Mouse (Mus musculus) midbrain, embryonic 16.5 days (tissue): ENCODE data around the gene Limk1. TPM values are rescaled to one million over a fixed set of nuclear protein-coding genes. Genes with fewer than 3 reads are reported as not detected.
A peak's percentile ranks its signal among the peaks of the same experiment; 100 is the strongest.

Source experiments
- ATAC-seq: fragments of 200-750 bp; cut with Nextera tagmentation; 2 replicates; pipeline ENCODE4 v1.8.0; 2017; ENCODE audit warnings: moderate TSS enrichment
- H3K27ac ChIP-seq: fragments of 300-500 bp; sonication (generic); 2 replicates; pipeline ENCODE4 v1.5.1; 2014; ENCODE audit warnings: mild to moderate bottlenecking, low read length, mixed read lengths
- H3K27me3 ChIP-seq: fragments of 300-500 bp; sonication (generic); 2 replicates; pipeline ENCODE4 v1.6.1; 2014; ENCODE audit warnings: low read depth, low read length, mixed read lengths; ENCODE audit not compliant: control insufficient read depth, insufficient read depth
- H3K36me3 ChIP-seq: fragments of 300-500 bp; sonication (generic); 2 replicates; pipeline ENCODE4 v1.6.1; 2014; ENCODE audit warnings: mild to moderate bottlenecking, low read length, moderate library complexity, mixed read lengths; ENCODE audit not compliant: control insufficient read depth, insufficient read depth
- H3K4me1 ChIP-seq: fragments of 300-500 bp; sonication (generic); 2 replicates; pipeline ENCODE4 v1.6.1; 2014; ENCODE audit warnings: mild to moderate bottlenecking, low read length, mixed read lengths; ENCODE audit not compliant: control insufficient read depth, insufficient read depth
- H3K4me2 ChIP-seq: fragments of 300-500 bp; sonication (generic); 2 replicates; pipeline ENCODE4 v1.6.1; 2014; ENCODE audit warnings: mild to moderate bottlenecking, low read length, mixed read lengths
- H3K4me3 ChIP-seq: fragments of 300-500 bp; sonication (generic); 2 replicates; pipeline ENCODE4 v1.5.1; 2014; ENCODE audit warnings: low read depth, mild to moderate bottlenecking, low read length, moderate library complexity, mixed read lengths
- H3K9ac ChIP-seq: fragments of 300-500 bp; sonication (generic); 2 replicates; pipeline ENCODE4 v1.6.1; 2014; ENCODE audit warnings: low read depth, low read length, mixed read lengths
- H3K9me3 ChIP-seq: fragments of 300-500 bp; sonication (generic); replicated peaks from 2 replicates; pipeline ENCODE4 v1.6.1; 2014; ENCODE audit warnings: mild to moderate bottlenecking, low read length, mixed read lengths; ENCODE audit not compliant: control insufficient read depth, poor library complexity, severe bottlenecking
- WGBS: fragments of 180-500 bp; shearing (Covaris S2); extraction: QIAGEN DNeasy Blood & Tissue Kit; methylation state at CpG from one replicate; pipeline ENCODE4 v1.1.7; 2014; 5-methylcytosine and 5-hydroxymethylcytosine counted together
- polyA plus RNA-seq: library from polyadenylated mRNA; unstranded; fragments of >200 nt; fragmentation: Nextera tagmentation; extraction: Ambion mirVana; gene quantifications from 2 replicates; pipeline ENCODE4 v1.2.1, GENCODE M21; 2015

Limk1 gene
- polyA plus RNA-seq, 1 experiment from 2014 or later: 17.8 TPM

- Histone ChIP-seq H3K9ac (no peak overlapping the region), H3K9me3 (no peaks in the 10 kb centered on the region), H3K4me2 (no peak overlapping the region), H3K36me3 (no peaks in the 10 kb centered on the region), H3K4me1 (no peaks in the 10 kb centered on the region), H3K27me3 (no peaks in the 10 kb centered on the region), H3K4me3 (no peak overlapping the region), H3K27ac (no peak overlapping the region)
- no peak for ATAC-seq
- WGBS: 73% methylated on average over 4 of the region's 4 CpGs
These were observed 41.9 kb downstream of the Limk1 start for GRCm38 (mm10) chr5:134646461-134646860.

- Histone ChIP-seq H3K27ac (no peak overlapping the region), H3K9me3 (no peaks in the 10 kb centered on the region), H3K4me2 (no peak overlapping the region), H3K36me3 (no peaks in the 10 kb centered on the region), H3K4me1 (peaks cover 2% of the 10 kb centered on the region), H3K27me3 (no peaks in the 10 kb centered on the region), H3K9ac (no peak overlapping the region), H3K4me3 (no peak overlapping the region)
- no peak for ATAC-seq
- WGBS: 77% methylated on average over 8 of the region's 8 CpGs
These were observed 43.7 kb downstream of the Limk1 start for GRCm38 (mm10) chr5:134644643-134645118.

GRCm38 (mm10) chr5:134644121-134644520, 44.3 kb downstream of the Limk1 start:
- H3K4me2 ChIP-seq: no peak overlapping the region
- 88% methylated on average over 1 of the region's 1 CpGs for WGBS
- no peaks in the 10 kb centered on the region for H3K9me3 ChIP-seq
- H3K4me3 ChIP-seq: no peak overlapping the region
- no peaks in the 10 kb centered on the region for H3K27me3 ChIP-seq
- no peaks in the 10 kb centered on the region for H3K36me3 ChIP-seq
- H3K9ac ChIP-seq: no peak overlapping the region
- no peak overlapping the region for H3K27ac ChIP-seq
- peaks cover 4% of the 10 kb centered on the region for H3K4me1 ChIP-seq
- ATAC-seq: no peak

GRCm38 (mm10) chr5:134640371-134640770, 48.0 kb downstream of the Limk1 start:
- Histone ChIP-seq H3K27ac (no peak overlapping the region), H3K4me1 (peaks cover 12% of the 10 kb centered on the region), H3K4me2 (no peak overlapping the region), H3K36me3 (0 out of 2 replicates have a peak, but pooled peaks cover 1% of the 10 kb centered on the region), H3K4me3 (no peak overlapping the region), H3K27me3 (no peaks in the 10 kb centered on the region), H3K9me3 (no peaks in the 10 kb centered on the region), H3K9ac (no peak overlapping the region)
- whole genome bisulfite sequencing: 89% methylated on average over 3 of the region's 3 CpGs
- no peak for ATAC-seq

- ATAC-seq: peak; percentile 89
- under 1% methylated on average over 26 of the region's 52 CpGs for WGBS
These were observed 49.1 kb downstream of the Limk1 start, which contains the start of gene Eif4h for GRCm38 (mm10) chr5:134639269-134639682. Eif4h (minus strand) TSS chr5:134639490.

GRCm38 (mm10) chr5:134638461-134639268, 49.7 kb downstream of the Limk1 start:
- peak; percentile 25 for ATAC-seq
- peak overlapping the region; percentile 95 for H3K27ac ChIP-seq
- peak overlapping the region; percentile 96 for H3K4me3 ChIP-seq
- 0 out of 2 replicates have a peak, but pooled peaks cover 4% of the 10 kb centered on the region for H3K36me3 ChIP-seq
- H3K9me3 ChIP-seq: no peaks in the 10 kb centered on the region
- peaks cover 12% of the 10 kb centered on the region for H3K4me1 ChIP-seq
- peak overlapping the region; percentile 99 for H3K9ac ChIP-seq
- under 1% methylated on average over 74 of the region's 85 CpGs for WGBS
- no peaks in the 10 kb centered on the region for H3K27me3 ChIP-seq
- H3K4me2 ChIP-seq: peak overlapping the region; percentile 94

More at GRCm38 (mm10) chr5:134639269-134639682, 49.1 kb downstream of the Limk1 start, which contains the start of gene Eif4h:
- Histone ChIP-seq H3K4me3 (peak within 1 kb of the TSS; percentile 96), H3K27ac (peak within 1 kb of the TSS; percentile 95), H3K27me3 (no peaks in the 10 kb centered on the region), H3K9ac (peak within 1 kb of the TSS; percentile 99), H3K9me3 (no peaks in the 10 kb centered on the region), H3K36me3 (0 out of 2 replicates have a peak, but pooled peaks cover 4% of the 10 kb centered on the region), H3K4me2 (peak within 1 kb of the TSS; percentile 94), H3K4me1 (peaks cover 12% of the 10 kb centered on the region)

GRCm38 (mm10) chr5:134637820-134638367, 50.5 kb downstream of the Limk1 start:
- Histone ChIP-seq H3K4me3 (peak overlapping the region; percentile 96), H3K27ac (peak overlapping the region; percentile 95), H3K9me3 (no peaks in the 10 kb centered on the region), H3K9ac (peak overlapping the region; percentile 99), H3K27me3 (no peaks in the 10 kb centered on the region), H3K36me3 (0 out of 2 replicates have a peak, but pooled peaks cover 4% of the 10 kb centered on the region), H3K4me2 (peak overlapping the region; percentile 94), H3K4me1 (peaks cover 15% of the 10 kb centered on the region)
- 34% methylated on average over 5 of the region's 5 CpGs for WGBS
- ATAC-seq: no peak

GRCm38 (mm10) chr5:134632841-134633240, 55.6 kb downstream of the Limk1 start:
- no peak overlapping the region for H3K9ac ChIP-seq
- no peaks in the 10 kb centered on the region for H3K9me3 ChIP-seq
- WGBS: 68% methylated on average over 2 of the region's 2 CpGs
- H3K4me3 ChIP-seq: no peak overlapping the region
- H3K27me3 ChIP-seq: no peaks in the 10 kb centered on the region
- peaks cover 9% of the 10 kb centered on the region for H3K4me1 ChIP-seq
- H3K36me3 ChIP-seq: peaks cover 12% of the 10 kb centered on the region
- no peak overlapping the region for H3K27ac ChIP-seq
- ATAC-seq: no peak
- no peak overlapping the region for H3K4me2 ChIP-seq

GRCm38 (mm10) chr5:134630835-134631234, 57.6 kb downstream of the Limk1 start:
- H3K4me1 ChIP-seq: peaks cover 4% of the 10 kb centered on the region; the same call in 1 of the 2 replicates
- no peak for ATAC-seq
- H3K27ac ChIP-seq: no peak overlapping the region
- no peak overlapping the region for H3K4me3 ChIP-seq
- no peak overlapping the region for H3K4me2 ChIP-seq
- H3K27me3 ChIP-seq: no peaks in the 10 kb centered on the region
- peaks cover 15% of the 10 kb centered on the region for H3K36me3 ChIP-seq
- H3K9ac ChIP-seq: no peak overlapping the region
- no peaks in the 10 kb centered on the region for H3K9me3 ChIP-seq
